Mouse (Mus musculus): Measurements from ENCODE around the gene Mafb.

Mafb gene

GRCm38 (mm10) chr2:160321829-160322228 is 45.0 kb downstream of the Mafb start:
- no peak for DNase-seq

DNA sequence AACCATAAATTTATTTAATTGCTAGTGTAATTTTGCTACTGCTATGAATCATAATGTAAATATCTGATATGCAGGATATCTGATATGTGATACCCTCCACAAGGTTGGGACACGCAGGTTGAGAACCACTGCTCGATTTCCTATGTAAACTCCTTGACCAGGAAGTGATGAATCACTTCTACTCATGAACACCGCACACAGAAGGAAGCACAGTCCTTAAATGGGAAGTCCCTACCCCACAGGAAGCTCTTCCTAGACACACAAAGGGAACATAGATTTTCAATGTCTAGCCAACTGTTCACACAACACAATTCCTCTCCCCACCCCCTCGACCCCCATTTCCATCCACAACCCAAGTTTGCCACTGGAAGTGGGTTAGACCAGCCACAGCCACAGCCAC is 48.6 kb downstream of the Mafb start:
- DNase-seq, result no peak

Measured in kidney, adult 18-20 months (tissue).